Mouse (Mus musculus) G1E-ER4 (cell line): Measurements from ENCODE around the gene Gm527. TPM values are rescaled to one million over a fixed set of nuclear protein-coding genes. Genes with fewer than 3 reads are reported as not detected.

Experiments used
- GATA1 ChIP-seq: IDR thresholded peaks from one replicate; pipeline ENCODE4 v1.8.0; 2012; ENCODE audit warnings: low read length, inconsistent platforms
- polyA plus RNA-seq: library from polyadenylated mRNA; stranded (reverse); fragments of >175 nt; gene quantifications from 2 replicates; pipeline ENCODE4 v1.2.3, GENCODE M21; 2012

Gm527 gene
- polyA plus RNA-seq, 1 experiment = 0.76 TPM

DNA sequence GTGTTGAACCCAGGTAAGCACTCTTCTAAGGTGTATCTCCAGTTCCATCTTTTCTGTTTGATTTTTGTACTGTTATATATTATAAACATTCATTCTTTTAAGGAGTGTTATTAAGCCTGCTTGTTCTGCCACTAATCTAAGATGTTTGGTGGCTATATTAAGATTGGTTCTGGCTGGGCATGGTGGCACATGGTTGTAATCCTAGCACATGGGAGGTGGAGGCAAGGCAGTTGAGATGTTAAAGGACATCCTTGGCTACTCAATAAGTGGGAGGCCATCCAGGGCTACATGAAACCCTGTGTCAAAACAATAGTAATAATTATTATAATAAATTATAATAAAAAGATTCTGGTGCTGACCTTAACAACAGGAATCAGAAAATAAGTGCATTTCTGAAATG, 53.7 kb downstream of the Gm527 start:
- TF ChIP-seq GATA1 = no peak

DNA sequence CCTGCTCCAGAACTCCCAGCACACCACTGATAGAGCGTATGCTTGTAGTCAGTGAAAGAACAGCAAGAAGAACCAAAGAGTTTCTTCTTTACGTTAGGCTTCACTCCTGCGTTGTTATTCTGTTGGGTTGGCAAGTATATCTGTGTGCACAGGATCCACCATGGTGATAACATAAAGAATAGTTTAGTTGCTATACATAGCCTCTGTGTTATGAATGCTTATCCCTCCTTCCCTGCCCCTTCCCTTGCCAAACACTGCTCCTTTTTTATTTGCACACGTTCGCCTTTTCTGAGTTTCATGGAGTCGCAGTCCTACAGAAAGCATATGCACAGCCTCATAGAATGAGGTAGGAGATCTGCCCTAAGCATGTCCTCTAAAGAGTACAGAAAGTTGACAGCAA, 54.4 kb downstream of the Gm527 start:
- no peak for TF ChIP-seq GATA1

Other genes starting within 250 kb of the Gm527 start
- gene Klhl28, start 47.6 kb downstream of the Gm527 start, polyA plus RNA-seq = 0.38 and 0.52 TPM in 2 replicates
- gene Togaram1, start 47.9 kb downstream of the Gm527 start, polyA plus RNA-seq = 7.5 and 9.5 TPM in 2 replicates
- 8.1 and 11.1 TPM in 2 replicates for gene Prpf39, start 118.4 kb downstream of the Gm527 start, polyA plus RNA-seq
- gene Fkbp3, start 156.1 kb downstream of the Gm527 start, polyA plus RNA-seq = 153 and 157 TPM in 2 replicates
- 5.3 and 6.5 TPM in 2 replicates for gene Fancm, start 157.7 kb downstream of the Gm527 start, polyA plus RNA-seq